In the genomic region with DNA sequence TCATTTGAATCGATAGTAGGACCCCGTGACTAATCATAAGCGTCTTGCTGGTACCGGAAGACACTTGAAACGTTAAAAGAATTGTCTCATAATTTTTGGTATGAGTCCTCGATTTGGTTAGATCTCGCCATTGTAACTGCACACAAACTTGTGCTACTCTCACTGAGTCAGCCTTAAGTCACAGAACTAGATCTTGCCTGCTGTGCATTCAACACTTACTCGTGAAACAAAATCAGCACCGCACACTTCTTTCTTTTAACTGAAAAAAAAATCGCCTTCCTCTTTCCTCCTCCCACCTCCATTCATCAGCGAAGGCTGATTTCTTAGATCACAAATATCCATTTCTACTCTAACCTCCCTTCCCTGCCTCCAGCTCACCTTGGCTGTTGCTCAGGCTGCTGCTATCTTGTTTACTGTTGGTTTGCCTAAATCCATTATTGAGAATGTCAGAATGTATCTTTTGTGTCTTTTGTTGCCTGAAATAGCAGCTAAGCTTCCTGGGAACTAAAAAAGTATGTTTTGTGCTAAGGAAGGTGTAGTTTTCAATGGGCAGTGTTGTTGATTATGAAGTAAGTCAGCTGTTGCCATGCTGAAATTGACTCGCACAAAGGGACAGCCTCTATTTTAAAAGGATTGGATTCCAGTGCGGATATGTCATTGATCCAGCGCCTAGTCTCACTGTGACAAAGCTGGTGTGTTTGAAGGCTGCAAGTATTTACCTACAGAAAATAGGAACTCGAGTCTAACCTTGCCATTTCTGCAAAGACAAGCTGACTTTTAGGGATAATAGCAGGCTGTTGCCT, we compare ENCODE assay signal across 8 mouse cellular contexts. TPM values are rescaled to one million over a fixed set of nuclear protein-coding genes. Genes with fewer than 3 reads are reported as not detected.
DNase-seq lines count a peak whose midpoint lies in the region; ATAC-seq and TF ChIP-seq lines count a peak whose summit lies in the region.

No protein-coding gene starts in this region.

- peaks cover 3% of the 10 kb centered on the region for H3K27me3 ChIP-seq in megakaryocyte, embryonic 14.5 days (replicated peaks)
- H3K27me3 ChIP-seq in embryonic facial prominence, embryonic 12.5 days: no peaks in the 10 kb centered on the region
- no peaks in the 10 kb centered on the region for H3K27me3 ChIP-seq in intestine, postnatal 0 days (replicated peaks; ENCODE audit: control insufficient read depth, insufficient read depth, low read length)

- WGBS in embryonic facial prominence, embryonic 12.5 days: 4% methylated on average over 15 of the region's 15 CpGs
- WGBS in intestine, postnatal 0 days: 2% methylated on average over 15 of the region's 15 CpGs
- 5% methylated on average over 15 of the region's 15 CpGs for WGBS in olfactory bulb, adult 2 months

- no peak for DNase-seq in gastrocnemius, postnatal 10 days
- DNase-seq in kidney, postnatal 25 days: no peak
- no peak for DNase-seq in adrenal gland, adult (ENCODE audit: inconsistent age in 2 of 2, low spot score in 1 of 2)

- TF ChIP-seq POLR2A in olfactory bulb, adult 2 months (IDR thresholded peaks at IDR 0.05; ENCODE audit: insufficient read depth, low read depth, low read length): no peak

- no peak for TF ChIP-seq CTCF in intestine, postnatal 0 days (IDR thresholded peaks at IDR 0.05; ENCODE audit: low read depth)
- no peak for TF ChIP-seq CTCF in olfactory bulb, adult 2 months (IDR thresholded peaks at IDR 0.05; ENCODE audit: insufficient read depth, low read depth, low read length)

- H3K4me3 ChIP-seq in megakaryocyte, embryonic 14.5 days (replicated peaks): peak overlapping the region; percentile 96
- H3K4me3 ChIP-seq in embryonic facial prominence, embryonic 12.5 days: peak overlapping the region; percentile 89
- H3K4me3 ChIP-seq in intestine, postnatal 0 days (ENCODE audit: low read depth, low read length): peak overlapping the region; percentile 87
- peak overlapping the region; percentile 68 for H3K4me3 ChIP-seq in olfactory bulb, adult 2 months (ENCODE audit: insufficient read depth, low read depth, low read length)

- H3K27ac ChIP-seq in embryonic facial prominence, embryonic 12.5 days: 0 out of 2 replicates have a peak overlapping the region, but pooled peaks have one; percentile 84
- peak overlapping the region; percentile 61; the same call in 1 of the 2 replicates for H3K27ac ChIP-seq in intestine, postnatal 0 days (ENCODE audit: low read depth, low read length)
- no peak overlapping the region for H3K27ac ChIP-seq in olfactory bulb, adult 2 months (ENCODE audit: insufficient read depth, low read depth, low read length)

- peak overlapping the region; percentile 69 for H3K4me2 ChIP-seq in embryonic facial prominence, embryonic 12.5 days (replicated peaks)
- peak overlapping the region; percentile 87 for H3K4me2 ChIP-seq in intestine, postnatal 0 days (replicated peaks; ENCODE audit: low read depth)

- peak overlapping the region; percentile 86 for H3K9ac ChIP-seq in embryonic facial prominence, embryonic 12.5 days
- peak overlapping the region; percentile 78 for H3K9ac ChIP-seq in intestine, postnatal 0 days (ENCODE audit: low read depth, low read length)

- H3K9me3 ChIP-seq in megakaryocyte, embryonic 14.5 days: no peaks in the 10 kb centered on the region
- H3K9me3 ChIP-seq in embryonic facial prominence, embryonic 12.5 days: no peaks in the 10 kb centered on the region
- no peaks in the 10 kb centered on the region for H3K9me3 ChIP-seq in intestine, postnatal 0 days (ENCODE audit: control insufficient read depth)

- H3K4me1 ChIP-seq in megakaryocyte, embryonic 14.5 days: peaks cover 52% of the 10 kb centered on the region
- H3K4me1 ChIP-seq in embryonic facial prominence, embryonic 12.5 days: peaks cover 23% of the 10 kb centered on the region; the same call in 1 of the 2 replicates
- H3K4me1 ChIP-seq in intestine, postnatal 0 days (replicated peaks; ENCODE audit: control insufficient read depth, insufficient read depth, low read length): 0 out of 2 replicates have a peak, but pooled peaks cover 4% of the 10 kb centered on the region
- H3K4me1 ChIP-seq in olfactory bulb, adult 2 months (ENCODE audit: control insufficient read depth, insufficient read depth, low read length): peaks cover 7% of the 10 kb centered on the region; the same call in 1 of the 2 replicates

- ATAC-seq in megakaryocyte, adult 5-6 weeks (ENCODE audit: poor library complexity, severe bottlenecking): no peak
- ATAC-seq in embryonic facial prominence, embryonic 12.5 days (ENCODE audit: insufficient number of reproducible peaks, insufficient read depth, low FRiP score, low TSS enrichment): no peak
- no peak for ATAC-seq in intestine, postnatal 0 days

- H3K36me3 ChIP-seq in megakaryocyte, embryonic 14.5 days (replicated peaks; ENCODE audit: low read length): peaks cover 2% of the 10 kb centered on the region
- H3K36me3 ChIP-seq in embryonic facial prominence, embryonic 12.5 days: no peaks in the 10 kb centered on the region
- no peaks in the 10 kb centered on the region for H3K36me3 ChIP-seq in intestine, postnatal 0 days (ENCODE audit: control insufficient read depth, insufficient read depth)

RNA-seq across cellular contexts. Expression of a gene that starts 1.4 kb away (rescaled TPM):
- polyA plus RNA-seq in megakaryocyte, embryonic 14.5 days (2012; ENCODE audit: insufficient read depth, low replicate concordance): 2.9 and 3.2 TPM in 2 replicates
- 133 and 146 TPM in 2 replicates for total RNA-seq in megakaryocyte, adult 5-6 weeks (2015)
- 64.6 and 82.4 TPM in 2 replicates for total RNA-seq in megakaryocyte, adult 5-6 weeks (2017)
- 31.4 and 32.5 TPM in 2 replicates for polyA plus RNA-seq in embryonic facial prominence, embryonic 12.5 days (2016; fragmentation: Nextera tagmentation; extraction: Ambion mirVana)
- polyA plus RNA-seq in intestine, postnatal 0 days (2015; fragmentation: Nextera tagmentation; extraction: Ambion mirVana): 21.5 and 21.8 TPM in 2 replicates
- not detected in 2 replicates for polyA plus RNA-seq in olfactory bulb, adult 2 months (2012; ENCODE audit: insufficient read depth, insufficient read length, low replicate concordance, missing spikeins)
- total RNA-seq in gastrocnemius, postnatal 10 days (2021): 1 to 10 TPM; 5.2 to 6.3 TPM
